Mouse (Mus musculus) embryonic facial prominence, embryonic 11.5 days (tissue): ENCODE data around the gene 6430550D23Rik. TPM values are rescaled to one million over a fixed set of nuclear protein-coding genes. Genes with fewer than 3 reads are reported as not detected.

Experiments used
- polyA plus RNA-seq: library from polyadenylated mRNA; unstranded; fragments of >200 nt; fragmentation: Nextera tagmentation; extraction: Ambion mirVana; gene quantifications from 2 replicates; pipeline ENCODE4 v1.2.1, GENCODE M21; 2014

Gene 6430550D23Rik
- polyA plus RNA-seq, 1 experiment from 2014 or later = 1.5 TPM

Other genes with a start within 250 kb of the 6430550D23Rik start
- gene Mmp24, start 232.6 kb downstream of the 6430550D23Rik start, polyA plus RNA-seq = 0.70 and 0.73 TPM in 2 replicates
- gene BC029722, start 188.6 kb downstream of the 6430550D23Rik start, polyA plus RNA-seq = 5.7 and 6.6 TPM in 2 replicates
- 198 and 213 TPM in 2 replicates for gene Eif6, start 181.1 kb downstream of the 6430550D23Rik start, polyA plus RNA-seq
- gene Fam83c, start 173.1 kb downstream of the 6430550D23Rik start, polyA plus RNA-seq = 0.14 and 0.15 TPM in 2 replicates
- 85.3 and 87.7 TPM in 2 replicates for gene Uqcc1, start 77.7 kb downstream of the 6430550D23Rik start, polyA plus RNA-seq
- gene Gm15557, start 67.2 kb downstream of the 6430550D23Rik start, polyA plus RNA-seq = not detected in 2 replicates
- 3.2 TPM in 2 replicates for gene Gdf5, start 62.6 kb downstream of the 6430550D23Rik start, polyA plus RNA-seq
- gene Cep250, start 51.5 kb downstream of the 6430550D23Rik start, polyA plus RNA-seq = 13.4 and 14.0 TPM in 2 replicates
- gene Ergic3, start 68 bp upstream of the 6430550D23Rik start, polyA plus RNA-seq = 175 and 210 TPM in 2 replicates
- gene Fer1l4, start 45.0 kb upstream of the 6430550D23Rik start, polyA plus RNA-seq = 0.10 TPM in 1 of 2 replicates, not detected in the other
- gene Spag4, start 57.2 kb upstream of the 6430550D23Rik start, polyA plus RNA-seq = 4.4 and 6.3 TPM in 2 replicates
- gene Cpne1, start 104.0 kb upstream of the 6430550D23Rik start, polyA plus RNA-seq = 51.3 and 55.4 TPM in 2 replicates
- 47.3 and 48.7 TPM in 2 replicates for gene Rbm12, start 104.0 kb upstream of the 6430550D23Rik start, polyA plus RNA-seq
- gene Gm28036, start 119.1 kb upstream of the 6430550D23Rik start, polyA plus RNA-seq = 20.1 and 23.8 TPM in 2 replicates
- gene Romo1, start 136.1 kb upstream of the 6430550D23Rik start, polyA plus RNA-seq = 356 and 375 TPM in 2 replicates
- gene Nfs1, start 136.2 kb upstream of the 6430550D23Rik start, polyA plus RNA-seq = 33.5 and 34.0 TPM in 2 replicates
- 678 and 756 TPM in 2 replicates for gene Rbm39, start 172.3 kb upstream of the 6430550D23Rik start, polyA plus RNA-seq
- gene Phf20, start 188.5 kb upstream of the 6430550D23Rik start, polyA plus RNA-seq = 88.3 and 89.2 TPM in 2 replicates